Mouse (Mus musculus): Measurements from ENCODE around the gene Pip4k2a. TPM values are rescaled to one million over a fixed set of nuclear protein-coding genes. Genes with fewer than 3 reads are reported as not detected.

The Pip4k2a gene
- total and polyA plus RNA-seq, 3 experiments, result 6.6 to 52.9 (median 20.8) TPM

DNA sequence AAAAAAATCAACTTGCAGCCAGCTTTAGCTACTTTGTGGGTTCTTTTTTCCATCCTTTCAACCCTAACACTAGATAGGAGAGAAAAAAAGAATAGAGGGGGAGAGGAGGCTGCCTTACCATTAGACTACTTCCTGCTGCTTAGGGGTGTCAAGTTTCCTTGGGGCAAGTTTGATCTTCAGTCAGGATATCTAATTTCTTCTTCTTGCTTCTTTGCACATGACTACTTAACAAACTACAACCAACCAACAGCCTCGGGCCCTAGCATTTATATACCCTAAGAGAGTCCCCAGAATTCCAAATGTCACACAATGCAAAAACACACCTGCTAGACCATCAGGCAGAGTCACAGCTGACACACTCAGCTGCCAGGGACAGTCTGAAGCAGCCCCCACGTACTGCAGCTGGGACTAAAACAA, 77.5 kb downstream of the Pip4k2a start:
- peaks cover 11 to 99% of the 10 kb centered on the region in 2 experiments for H3K4me1 ChIP-seq (ENCODE audit: control insufficient read depth in 1 of 2, insufficient read depth in 2 of 2)
- peak; percentile 52 for DNase-seq (ENCODE audit: extremely low read depth)
- H3K27me3 ChIP-seq (replicated peaks), result no peaks in the 10 kb centered on the region
- peaks cover 3% of the 10 kb centered on the region; the same call in 1 of the 2 replicates for H3K79me2 ChIP-seq (replicated peaks; ENCODE audit: control insufficient read depth, extremely low read depth, insufficient read depth, poor library complexity, severe bottlenecking)
- H3K36me3 ChIP-seq (replicated peaks in 1 of 2; ENCODE audit: control insufficient read depth in 1 of 2, insufficient read depth in 1 of 2, low read length in 1 of 2), result no peaks in the 10 kb centered on the region
- H3K9me3 ChIP-seq (replicated peaks; ENCODE audit: low read length), result no peaks in the 10 kb centered on the region
- H3K9ac ChIP-seq (ENCODE audit: insufficient read depth, low read depth), result no peak overlapping the region
- in situ Hi-C loops (cut with MboI; ENCODE audit: low pct_ligation_motif_present, low pct_unique_long_range_greater_than_20kb, low sequenced_read_pairs), result no loop called here
- H3K27ac ChIP-seq (ENCODE audit: insufficient read depth, low read depth), result no peak overlapping the region
- H3K4me3 ChIP-seq (replicated peaks in 1 of 3; ENCODE audit: low read depth in 2 of 3, low read length in 2 of 3, poor library complexity in 1 of 3), result no peak overlapping the region
- dilution Hi-C loops (cut with MboI; ENCODE audit: extremely low pct_ligation_motif_present, extremely low pct_unique_long_range_greater_than_20kb, low sequenced_read_pairs), result no loop called here
- H3K4me2 ChIP-seq (ENCODE audit: insufficient read depth, low read depth, poor library complexity, severe bottlenecking), result no peak overlapping the region
- TF ChIP-seq RCOR1 (conservative IDR thresholded peaks at IDR 0.05; ENCODE audit: low read depth, low read length) (no peak), IRF4 (IDR thresholded peaks at IDR 0.05; ENCODE audit: low read depth, low read length) (no peak), RAD21 (IDR thresholded peaks at IDR 0.05; ENCODE audit: low read depth, low read length) (no peak; the same call in 1 of the 2 replicates), CHD1 (IDR thresholded peaks at IDR 0.05; ENCODE audit: low read depth, low read length) (no peak), JUN (IDR thresholded peaks at IDR 0.05; ENCODE audit: insufficient read depth, low read depth, low read length) (no peak), ZC3H11A (IDR thresholded peaks at IDR 0.05; ENCODE audit: low read depth, low read length) (no peak), HCFC1 (IDR thresholded peaks at IDR 0.05; ENCODE audit: low read depth, low read length) (no peak), PAX5 (IDR thresholded peaks at IDR 0.05; ENCODE audit: low read length) (no peak), UBTF (IDR thresholded peaks at IDR 0.05; ENCODE audit: low read depth, low read length) (no peak), NELFE (IDR thresholded peaks at IDR 0.05; ENCODE audit: low read depth, low read length) (no peak), SMC3 (IDR thresholded peaks at IDR 0.05; ENCODE audit: low read depth, low read length) (no peak), CHD2 (IDR thresholded peaks at IDR 0.05; ENCODE audit: low read length) (no peak), ZMIZ1 (IDR thresholded peaks at IDR 0.05; ENCODE audit: low read depth, low read length) (no peak), MYC (IDR thresholded peaks at IDR 0.05; ENCODE audit: low read depth, low read length) (no peak), USF1 (IDR thresholded peaks at IDR 0.05; ENCODE audit: low read depth, low read length) (no peak), ZNF384 (IDR thresholded peaks at IDR 0.05; ENCODE audit: low read depth, low read length) (peak; percentile 4), MEF2A (IDR thresholded peaks at IDR 0.05; ENCODE audit: borderline replicate concordance, low read depth, low read length) (no peak), POLR2A (IDR thresholded peaks at IDR 0.05; ENCODE audit: low read depth, low read length) (no peak), TBP (conservative IDR thresholded peaks at IDR 0.05; ENCODE audit: low read depth, low read length) (no peak), USF2 (conservative IDR thresholded peaks at IDR 0.05; ENCODE audit: low read depth, low read length) (no peak), MAFK (IDR thresholded peaks at IDR 0.05; ENCODE audit: insufficient replicate concordance, low read length) (no peak), MXI1 (IDR thresholded peaks at IDR 0.05; ENCODE audit: low read depth, low read length) (no peak), CTCF (conservative IDR thresholded peaks at IDR 0.05 in 1 of 2, IDR thresholded peaks at IDR 0.05 in 1 of 2; ENCODE audit: low read depth in 2 of 2, low read length in 2 of 2) (no peak), ELF1 (IDR thresholded peaks at IDR 0.05; ENCODE audit: low read depth, low read length) (no peak), ETS1 (conservative IDR thresholded peaks at IDR 0.05; ENCODE audit: low read depth, low read length) (peak; percentile 86), ZKSCAN1 (IDR thresholded peaks at IDR 0.05; ENCODE audit: borderline replicate concordance, low read depth, low read length) (no peak), POLR2AphosphoS2 (IDR thresholded peaks at IDR 0.05; ENCODE audit: low read depth, low read length) (no peak), MAZ (IDR thresholded peaks at IDR 0.05; ENCODE audit: low read depth, low read length) (no peak), BHLHE40 (IDR thresholded peaks at IDR 0.05; ENCODE audit: low read depth, low read length) (0 out of 2 replicates have a peak, but pooled peaks have one; percentile 20), KAT2A (IDR thresholded peaks at IDR 0.05; ENCODE audit: insufficient replicate concordance, low read length) (no peak), NRF1 (IDR thresholded peaks at IDR 0.05; ENCODE audit: low read depth, low read length) (no peak), GABPA (IDR thresholded peaks at IDR 0.05; ENCODE audit: insufficient replicate concordance, low read depth, low read length) (no peak), EP300 (IDR thresholded peaks at IDR 0.05; ENCODE audit: low read length) (peak; percentile 25; the same call in 1 of the 2 replicates), TCF12 (IDR thresholded peaks at IDR 0.05; ENCODE audit: low read depth, low read length) (peak; percentile 71), JUND (conservative IDR thresholded peaks at IDR 0.05; ENCODE audit: low read depth, low read length) (no peak), E2F4 (IDR thresholded peaks at IDR 0.05; ENCODE audit: insufficient replicate concordance, low read depth, low read length) (no peak), SIN3A (IDR thresholded peaks at IDR 0.05; ENCODE audit: low read length) (no peak), MAX (IDR thresholded peaks at IDR 0.05; ENCODE audit: low read length) (no peak)

Measured in CH12.LX (cell line).